Mouse (Mus musculus) central nervous system, embryonic 11.5 days (tissue): ENCODE data around the gene Rnf169. TPM values are rescaled to one million over a fixed set of nuclear protein-coding genes. Genes with fewer than 3 reads are reported as not detected.

ENCODE experiments used
- polyA plus RNA-seq: library from polyadenylated mRNA; depleted of rRNA; stranded (reverse); fragments of >200 nt; gene quantifications from 2 replicates; pipeline ENCODE4 v1.2.3, GENCODE M21; 2012; rRNA removed

Gene Rnf169
- polyA plus RNA-seq: 11.5 and 13.7 TPM in 2 replicates

GRCm38 (mm10) chr7:99980132-99980591 lies at the start of gene Rnf169:
Rnf169 (minus strand) TSS chr7:99980448.

DNA sequence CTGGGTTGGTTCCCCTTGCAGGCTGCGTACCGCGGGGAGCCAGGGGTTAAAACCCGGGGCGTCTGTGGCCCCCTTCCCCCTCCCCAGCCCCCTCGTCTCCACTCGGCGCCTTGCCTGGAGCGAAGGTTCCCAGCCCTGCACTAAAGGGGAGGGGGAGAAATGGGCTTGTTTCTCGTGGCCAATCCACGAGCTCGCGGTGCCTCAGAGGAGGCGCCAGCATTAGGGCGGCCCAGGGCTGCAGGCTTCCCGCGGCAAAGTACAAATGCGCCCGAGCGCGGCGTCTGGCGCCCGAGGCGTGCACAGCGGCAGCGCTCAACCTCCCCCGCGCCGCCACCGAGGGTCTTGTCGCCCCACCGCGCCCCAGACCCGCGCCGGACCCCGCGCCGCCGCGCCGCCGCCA lies 25.5 kb upstream of the Rnf169 start, which contains the start of gene Chrdl2:
Chrdl2 (plus strand) TSS at position 383 of the 400 bp plus-strand sequence.

Other genes with a start within 250 kb of the Rnf169 start
- not detected in 2 replicates for gene Olfr521, start 216.9 kb downstream of the Rnf169 start, polyA plus RNA-seq
- 2.4 and 2.5 TPM in 2 replicates for gene Neu3, start 152.0 kb downstream of the Rnf169 start, polyA plus RNA-seq
- gene Xrra1, start 121.3 kb downstream of the Rnf169 start, polyA plus RNA-seq: 0.20 and 0.34 TPM in 2 replicates
- gene Spcs2, start 117.0 kb downstream of the Rnf169 start, polyA plus RNA-seq: 120 and 150 TPM in 2 replicates
- gene Chrdl2, start 25.7 kb upstream of the Rnf169 start, polyA plus RNA-seq: 0.16 and 0.87 TPM in 2 replicates
- gene Pold3, start 141.1 kb upstream of the Rnf169 start, polyA plus RNA-seq: 75.3 and 121 TPM in 2 replicates
- 8.4 and 13.0 TPM in 2 replicates for gene Lipt2, start 178.8 kb upstream of the Rnf169 start, polyA plus RNA-seq
- gene Kcne3, start 196.1 kb upstream of the Rnf169 start, polyA plus RNA-seq: 2.2 and 10.8 TPM in 2 replicates
- 15.7 and 15.9 TPM in 2 replicates for gene Pgm2l1, start 246.9 kb upstream of the Rnf169 start, polyA plus RNA-seq